Mouse (Mus musculus) sigmoid colon, adult 10 weeks (tissue): ENCODE results near the gene Krtap3-1. TPM values are rescaled to one million over a fixed set of nuclear protein-coding genes. Genes with fewer than 3 reads are reported as not detected.

Experiments
- polyA plus RNA-seq: library from polyadenylated mRNA; stranded (reverse); fragments of 350-450 nt; fragmentation: Illumina TruSeq; extraction: RNeasy Lipid Tissue Mini Kit (QIAGEN cat#74804); gene quantifications from one replicate; pipeline ENCODE4 v1.2.3, GENCODE M21; 2014; ENCODE audit warnings: low read depth, low replicate concordance

Krtap3-1 gene
- not detected for polyA plus RNA-seq

DNA sequence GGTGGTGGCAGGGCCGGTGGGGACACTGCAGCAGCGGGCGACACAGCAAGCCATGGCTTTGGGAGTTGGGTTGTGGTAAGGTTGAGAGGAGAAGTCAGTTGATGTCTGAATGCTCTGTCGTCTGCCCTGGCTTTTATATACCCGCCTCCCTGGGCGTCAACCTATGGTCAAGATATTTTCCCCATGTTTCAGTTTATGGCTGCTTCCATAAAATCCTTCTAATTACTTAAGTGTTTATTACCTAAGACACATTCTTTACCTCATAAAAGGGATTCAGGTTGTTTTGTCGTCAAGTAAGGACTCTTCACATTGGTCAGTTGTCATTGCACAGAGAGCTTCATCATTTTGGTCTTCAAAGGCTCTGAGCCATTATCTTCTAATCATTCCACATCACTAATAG, at the start of gene Krtap3-1:
Krtap3-1 (minus strand) TSS at position 101 of the 400 bp plus-strand sequence.

DNA sequence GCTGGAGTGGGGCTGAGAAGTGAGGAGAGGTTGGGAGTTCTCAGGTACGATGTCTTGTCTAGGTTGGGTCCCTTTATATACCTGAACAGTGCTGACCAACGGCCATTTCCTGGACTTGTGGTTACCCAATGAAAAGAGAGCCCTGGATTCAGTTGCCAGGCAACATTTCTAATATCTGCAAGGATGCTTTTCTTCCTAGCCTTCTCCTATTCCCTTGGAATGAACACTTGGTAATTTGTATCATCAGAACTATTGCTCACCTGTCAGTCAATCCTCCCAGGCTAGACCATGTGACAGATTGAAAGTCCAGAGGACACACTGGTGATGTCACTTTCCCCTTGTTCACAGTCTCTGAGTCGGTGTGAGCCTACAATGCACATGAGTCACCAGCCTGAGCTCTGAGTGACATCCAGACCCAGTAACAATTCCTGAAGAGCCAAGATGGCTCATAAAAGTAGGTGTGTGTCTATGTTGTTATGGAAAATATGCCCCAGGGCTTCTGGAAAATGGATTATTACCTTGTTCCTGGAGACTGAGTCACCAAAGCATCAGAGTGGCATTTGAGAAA, 48.5 kb upstream of the Krtap3-1 start, which contains the start of gene Krtap2-4:
Krtap2-4 (minus strand) TSS at position 51 of the 568 bp plus-strand sequence.

DNA sequence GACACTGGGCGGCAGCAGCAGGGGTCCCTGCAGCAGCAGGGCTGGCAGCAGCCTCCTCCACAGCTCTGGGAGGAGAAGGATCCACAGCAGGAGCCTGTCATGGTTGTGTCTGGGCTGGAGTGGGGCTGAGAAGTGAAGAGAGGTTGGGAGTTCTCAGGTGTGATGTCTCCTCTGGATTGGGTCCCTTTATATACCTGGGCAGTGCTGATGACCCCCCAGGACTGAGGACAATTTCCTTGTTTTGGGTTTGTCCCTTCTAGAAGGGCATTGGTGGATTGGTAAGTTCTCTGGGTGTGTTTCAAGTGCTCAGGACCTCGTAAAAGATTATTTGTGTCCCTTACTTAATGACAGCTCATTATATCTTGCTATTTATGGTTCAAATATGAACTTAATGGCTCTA, 43.7 kb upstream of the Krtap3-1 start, which contains the start of gene Gm11937:
Gm11937 (minus strand) TSS at position 101 of the 400 bp plus-strand sequence.

DNA sequence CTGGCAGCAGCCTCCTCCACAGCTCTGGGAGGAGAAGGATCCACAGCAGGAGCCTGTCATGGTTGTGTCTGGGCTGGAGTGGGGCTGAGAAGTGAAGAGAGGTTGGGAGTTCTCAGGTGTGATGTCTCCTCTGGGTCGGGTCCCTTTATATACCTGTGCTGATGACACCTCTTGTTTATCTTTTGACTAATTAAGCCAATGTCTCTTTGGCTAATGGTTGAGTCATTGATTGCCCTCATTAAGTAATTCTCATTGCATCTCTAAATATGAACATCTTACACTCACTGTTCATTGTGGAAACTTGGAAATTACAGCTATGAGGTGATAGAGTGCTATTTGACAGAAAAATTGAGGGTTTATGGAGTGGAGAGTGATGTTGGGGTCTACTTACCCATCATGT, 36.8 kb upstream of the Krtap3-1 start, which contains the start of gene Gm11938:
Gm11938 (minus strand) TSS at position 101 of the 400 bp plus-strand sequence.

DNA sequence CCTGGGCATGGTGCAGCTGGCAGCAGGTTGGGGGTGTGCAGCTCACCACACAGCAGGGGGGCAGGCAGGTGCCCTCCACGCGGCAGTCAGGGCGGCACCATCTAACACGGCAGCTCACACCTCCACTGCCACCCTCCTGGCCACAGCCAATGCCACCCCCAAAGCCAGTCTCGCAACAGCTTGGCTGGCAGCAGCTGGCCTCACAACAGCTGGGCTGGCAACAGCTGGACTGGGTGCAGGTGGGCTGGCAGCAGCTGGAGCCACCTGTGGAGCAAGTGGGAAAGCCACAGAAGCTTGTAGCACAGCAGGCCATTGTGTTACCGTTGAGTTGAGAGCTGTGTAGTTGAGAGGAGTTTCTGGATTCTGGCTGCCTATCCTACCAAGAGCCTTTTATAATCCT, 31.3 kb upstream of the Krtap3-1 start, which contains the start of gene Krtap9-3:
Krtap9-3 (minus strand) TSS at position 364 of the 400 bp plus-strand sequence.

DNA sequence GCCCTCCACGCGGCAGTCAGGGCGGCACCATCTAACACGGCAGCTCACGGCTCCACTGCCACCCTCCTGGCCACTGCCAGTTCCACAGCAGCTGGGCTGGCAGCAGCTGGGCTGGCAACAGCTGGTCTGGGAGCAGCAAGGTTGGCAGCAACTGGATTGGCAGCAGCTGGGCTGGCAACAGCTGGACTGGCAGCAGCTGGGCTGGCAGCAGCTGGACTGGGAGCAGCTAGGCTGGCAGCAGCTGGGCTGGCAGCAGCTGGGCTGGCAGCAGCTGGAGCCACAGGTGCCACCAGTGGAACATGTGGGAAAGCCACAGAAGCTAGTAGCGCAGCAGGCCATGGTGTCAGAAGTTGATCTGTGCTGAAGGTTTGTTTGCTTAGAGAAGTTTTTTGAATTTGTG, 24.6 kb upstream of the Krtap3-1 start, which contains the start of gene Krtap1-3:
Krtap1-3 (minus strand) TSS at position 359 of the 400 bp plus-strand sequence.

DNA sequence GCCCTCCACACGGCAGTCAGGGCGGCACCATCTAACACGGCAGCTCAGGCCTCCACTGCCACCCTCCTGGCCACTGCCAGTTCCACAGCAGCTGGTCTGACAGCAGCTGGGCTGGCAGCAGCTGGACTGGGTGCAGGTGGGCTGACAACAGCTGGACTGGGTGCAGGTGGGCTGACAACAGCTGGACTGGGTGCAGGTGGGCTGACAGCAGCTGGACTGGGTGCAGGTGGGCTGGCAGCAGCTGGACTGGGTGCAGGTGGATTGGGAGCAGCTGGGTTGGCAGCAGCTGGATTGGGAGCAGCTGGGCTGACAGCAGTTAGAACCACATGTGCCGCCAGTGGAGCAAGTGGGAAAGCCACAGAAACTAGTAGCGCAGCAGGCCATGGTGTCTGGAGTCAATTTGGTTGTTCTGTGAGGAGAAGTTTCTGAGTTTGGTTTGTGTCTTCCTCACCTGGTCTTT, 16.8 kb upstream of the Krtap3-1 start, which contains the start of gene Krtap1-4:
Krtap1-4 (minus strand) TSS at position 410 of the 460 bp plus-strand sequence.

DNA sequence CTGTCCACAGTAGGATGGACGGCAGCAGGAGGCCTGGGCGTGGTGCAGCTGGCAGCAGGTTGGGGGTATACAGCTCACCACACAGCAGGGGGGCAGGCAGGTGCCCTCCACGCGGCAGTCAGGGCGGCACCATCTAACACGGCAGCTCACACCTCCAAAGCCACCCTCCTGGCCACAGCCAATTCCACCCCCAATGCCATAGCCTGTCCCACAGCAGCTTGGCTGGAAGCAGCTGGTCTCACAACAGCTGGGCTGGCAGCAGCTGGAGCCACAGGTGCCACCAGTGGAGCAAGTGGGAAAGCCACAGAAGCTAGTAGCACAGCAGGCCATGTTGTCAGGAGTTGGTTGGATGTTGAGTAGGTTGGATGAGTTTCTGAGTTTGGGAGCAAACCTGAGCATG, 14.2 kb upstream of the Krtap3-1 start, which contains the start of gene Krtap1-5:
Krtap1-5 (minus strand) TSS at position 381 of the 400 bp plus-strand sequence.

DNA sequence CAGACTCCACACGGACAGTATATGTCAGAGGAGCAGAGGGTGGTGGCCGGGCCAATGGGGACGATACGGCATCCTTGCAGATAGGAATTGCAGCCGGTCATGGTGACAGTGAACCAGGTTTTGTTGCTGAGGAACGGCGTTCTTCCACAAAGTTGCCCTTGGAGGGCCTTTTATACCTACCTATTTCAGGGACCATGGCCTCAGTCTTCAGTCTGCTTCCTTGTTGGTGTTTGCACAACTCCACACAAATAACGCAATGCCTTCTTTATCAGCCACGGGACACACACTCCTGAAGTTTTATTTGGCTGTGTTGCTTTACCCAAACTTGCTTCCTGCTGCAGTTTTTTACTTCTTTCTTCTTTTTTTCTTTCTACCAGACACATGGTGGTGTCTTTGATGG, 7.1 kb downstream of the Krtap3-1 start, which contains the start of gene Gm11939:
Gm11939 (minus strand) TSS at position 101 of the 400 bp plus-strand sequence.

DNA sequence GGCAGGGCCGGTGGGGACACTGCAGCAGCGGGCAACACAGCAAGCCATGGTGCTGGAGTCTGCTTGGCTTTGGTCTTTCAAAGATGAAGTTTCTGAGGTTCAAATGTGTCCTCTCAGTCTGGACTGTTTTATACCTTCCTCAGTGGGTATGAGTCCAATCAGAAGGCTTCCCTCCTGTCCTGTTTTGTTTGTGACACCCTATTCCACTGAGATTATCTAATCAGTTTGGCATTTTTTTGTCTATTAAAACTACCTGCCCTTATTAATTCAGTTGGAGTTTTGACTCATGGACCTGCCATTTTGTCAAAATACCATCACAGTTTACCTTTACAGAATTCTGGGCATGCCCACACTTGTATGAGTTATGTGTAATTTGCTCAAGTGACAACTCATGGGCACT, 9.7 kb downstream of the Krtap3-1 start, which contains the start of gene Krtap3-2:
Krtap3-2 (minus strand) TSS at position 101 of the 400 bp plus-strand sequence.

DNA sequence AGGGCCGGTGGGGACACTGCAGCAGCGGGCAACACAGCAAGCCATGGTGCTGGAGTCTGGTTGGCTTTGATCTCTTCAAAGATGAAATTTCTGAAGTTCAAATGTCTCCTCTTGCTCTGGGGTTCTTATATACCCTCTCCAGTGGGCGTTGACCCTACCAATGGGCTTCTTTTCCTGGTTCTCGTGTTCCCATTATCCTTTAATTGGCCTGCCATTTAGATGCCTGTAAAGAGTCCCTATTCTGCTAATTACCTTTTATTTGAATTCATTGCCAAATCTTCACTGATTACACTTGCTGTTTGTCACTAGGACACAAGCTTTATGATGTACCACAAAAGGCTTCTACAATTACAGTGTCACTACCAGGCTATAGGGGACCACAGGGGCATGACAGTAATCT, 15.7 kb downstream of the Krtap3-1 start, which contains the start of gene Krtap3-3:
Krtap3-3 (minus strand) TSS at position 101 of the 400 bp plus-strand sequence.

DNA sequence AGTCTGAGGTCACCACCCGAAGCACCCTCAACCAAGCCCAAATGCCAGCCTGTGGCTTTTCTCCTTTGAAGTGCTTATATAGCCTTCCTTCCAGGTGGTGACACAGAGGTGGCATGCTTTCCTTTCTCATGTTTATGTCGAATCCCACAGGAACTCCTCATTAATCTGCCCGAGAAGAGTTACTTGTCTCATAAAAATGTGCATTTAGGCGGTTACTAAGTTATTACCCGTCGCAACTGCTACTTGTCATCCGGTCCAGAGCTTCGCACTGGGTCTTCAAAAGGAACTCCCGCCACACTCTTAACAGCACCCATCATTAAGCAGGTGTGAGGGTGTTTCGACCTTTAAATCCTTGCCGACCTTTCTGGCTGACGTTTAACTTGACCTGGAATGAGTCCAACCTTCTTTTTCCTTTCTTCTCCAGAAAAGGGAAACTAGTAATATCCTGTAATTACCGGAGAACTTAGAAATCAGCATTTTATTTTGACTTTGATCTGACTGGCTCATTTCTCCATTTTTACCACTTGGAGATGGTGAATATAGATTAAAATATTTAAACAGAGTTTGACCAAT, 45.1 kb downstream of the Krtap3-1 start, which contains the start of gene Krt39:
Krt39 (minus strand) TSS at position 51 of the 573 bp plus-strand sequence.

Other genes with a start within 250 kb of the Krtap3-1 start
- gene Krt25, start 243.7 kb downstream of the Krtap3-1 start, polyA plus RNA-seq, result not detected
- not detected for gene Krt26, start 228.7 kb downstream of the Krtap3-1 start, polyA plus RNA-seq
- not detected for gene Krt27, start 215.5 kb downstream of the Krtap3-1 start, polyA plus RNA-seq
- not detected for gene Krt28, start 191.7 kb downstream of the Krtap3-1 start, polyA plus RNA-seq
- gene Krt10, start 177.3 kb downstream of the Krtap3-1 start, polyA plus RNA-seq, result 17.3 TPM
- gene Krt12, start 144.4 kb downstream of the Krtap3-1 start, polyA plus RNA-seq, result 0.47 TPM
- gene Krt20, start 128.5 kb downstream of the Krtap3-1 start, polyA plus RNA-seq, result 486 TPM
- gene Krt23, start 73.5 kb downstream of the Krtap3-1 start, polyA plus RNA-seq, result 3.1 TPM
- gene Krt39, start 45.3 kb downstream of the Krtap3-1 start, polyA plus RNA-seq, result not detected
- gene Krt40, start 23.5 kb downstream of the Krtap3-1 start, polyA plus RNA-seq, result not detected
- gene Krtap3-3, start 15.8 kb downstream of the Krtap3-1 start, polyA plus RNA-seq, result not detected
- gene Krtap3-2, start 9.8 kb downstream of the Krtap3-1 start, polyA plus RNA-seq, result not detected
- not detected for gene Gm11939, start 7.2 kb downstream of the Krtap3-1 start, polyA plus RNA-seq
- not detected for gene Krtap1-5, start 14.4 kb upstream of the Krtap3-1 start, polyA plus RNA-seq
- gene Krtap1-4, start 17.0 kb upstream of the Krtap3-1 start, polyA plus RNA-seq, result not detected
- gene Krtap1-3, start 24.7 kb upstream of the Krtap3-1 start, polyA plus RNA-seq, result not detected
- not detected for gene Krtap9-3, start 31.5 kb upstream of the Krtap3-1 start, polyA plus RNA-seq
- not detected for gene Gm11938, start 36.7 kb upstream of the Krtap3-1 start, polyA plus RNA-seq
- not detected for gene Gm11937, start 43.6 kb upstream of the Krtap3-1 start, polyA plus RNA-seq
- gene Krtap2-4, start 48.2 kb upstream of the Krtap3-1 start, polyA plus RNA-seq, result not detected
- not detected for gene Gm11562, start 53.8 kb upstream of the Krtap3-1 start, polyA plus RNA-seq
- gene Krtap4-1, start 61.6 kb upstream of the Krtap3-1 start, polyA plus RNA-seq, result not detected
- gene Krtap4-2, start 68.5 kb upstream of the Krtap3-1 start, polyA plus RNA-seq, result not detected
- gene Krtap4-7, start 77.5 kb upstream of the Krtap3-1 start, polyA plus RNA-seq, result not detected
- not detected for gene Gm11555, start 83.6 kb upstream of the Krtap3-1 start, polyA plus RNA-seq
- not detected for gene Gm11563, start 92.3 kb upstream of the Krtap3-1 start, polyA plus RNA-seq
- not detected for gene Krtap4-6, start 99.3 kb upstream of the Krtap3-1 start, polyA plus RNA-seq
- gene Gm14190, start 124.1 kb upstream of the Krtap3-1 start, polyA plus RNA-seq, result not detected
- gene Gm14180, start 167.7 kb upstream of the Krtap3-1 start, polyA plus RNA-seq, result not detected
- gene Gm11595, start 206.3 kb upstream of the Krtap3-1 start, polyA plus RNA-seq, result not detected
- not detected for gene Krtap4-8, start 214.1 kb upstream of the Krtap3-1 start, polyA plus RNA-seq
- gene Krtap4-9, start 218.6 kb upstream of the Krtap3-1 start, polyA plus RNA-seq, result not detected
- not detected for gene Gm11596, start 226.8 kb upstream of the Krtap3-1 start, polyA plus RNA-seq
- gene Gm11569, start 232.3 kb upstream of the Krtap3-1 start, polyA plus RNA-seq, result not detected
- gene Gm11554, start 237.8 kb upstream of the Krtap3-1 start, polyA plus RNA-seq, result not detected
- not detected for gene Krtap4-13, start 243.3 kb upstream of the Krtap3-1 start, polyA plus RNA-seq
- not detected for gene Gm11564, start 249.0 kb upstream of the Krtap3-1 start, polyA plus RNA-seq